Mouse (Mus musculus): ENCODE measurements around the gene Rgl1. TPM values are rescaled to one million over a fixed set of nuclear protein-coding genes. Genes with fewer than 3 reads are reported as not detected.

The Rgl1 gene
- polyA plus RNA-seq, 1 experiment from 2014 or later: 47.1 TPM

DNA sequence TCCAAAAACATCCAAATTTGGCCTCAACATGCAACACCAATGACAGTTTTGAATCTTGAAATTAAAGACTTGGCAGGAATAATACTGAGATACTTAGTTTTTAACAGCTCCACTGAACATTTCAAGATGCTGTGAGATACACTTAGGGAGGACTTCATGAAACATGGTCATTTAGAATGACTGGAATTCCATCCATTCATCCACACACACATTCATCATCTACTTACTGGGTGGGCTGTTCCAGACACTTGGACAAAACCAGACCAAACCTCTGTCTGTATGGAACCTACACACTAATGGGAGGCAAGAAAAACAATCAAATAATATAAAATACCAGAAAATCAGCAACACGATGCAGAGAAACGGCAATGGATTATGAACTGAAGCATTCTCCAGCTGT lies 58.6 kb downstream of the Rgl1 start:
- Histone ChIP-seq H3K27ac (no peak overlapping the region), H3K4me2 (no peak overlapping the region), H3K36me3 (no peaks in the 10 kb centered on the region), H3K4me1 (peaks cover 19% of the 10 kb centered on the region), H3K27me3 (no peaks in the 10 kb centered on the region), H3K9ac (no peak overlapping the region), H3K4me3 (no peak overlapping the region), H3K9me3 (no peaks in the 10 kb centered on the region)
- no peak for ATAC-seq (ENCODE audit: borderline replicate concordance, extremely low read depth, low FRiP score, low TSS enrichment)
- 60% methylated on average over 2 of the region's 2 CpGs for WGBS

GRCm38 (mm10) chr1:152703941-152704340 lies 62.2 kb downstream of the Rgl1 start:
- Histone ChIP-seq H3K9ac (no peak overlapping the region), H3K4me3 (no peak overlapping the region), H3K4me1 (peaks cover 19% of the 10 kb centered on the region), H3K36me3 (no peaks in the 10 kb centered on the region), H3K27me3 (no peaks in the 10 kb centered on the region), H3K4me2 (no peak overlapping the region), H3K9me3 (no peaks in the 10 kb centered on the region), H3K27ac (no peak overlapping the region)
- 29% methylated on average over 6 of the region's 6 CpGs for WGBS
- no peak for ATAC-seq (ENCODE audit: borderline replicate concordance, extremely low read depth, low FRiP score, low TSS enrichment)

- Histone ChIP-seq H3K4me2 (no peak overlapping the region), H3K27ac (no peak overlapping the region), H3K4me3 (no peak overlapping the region), H3K9ac (no peak overlapping the region), H3K27me3 (no peaks in the 10 kb centered on the region), H3K9me3 (no peaks in the 10 kb centered on the region), H3K4me1 (peaks cover 19% of the 10 kb centered on the region), H3K36me3 (no peaks in the 10 kb centered on the region)
- 40% methylated on average over 6 of the region's 6 CpGs for WGBS
- ATAC-seq (ENCODE audit: borderline replicate concordance, extremely low read depth, low FRiP score, low TSS enrichment): 0 out of 2 replicates have a peak, but pooled peaks have one; percentile 19
These were observed 63.2 kb downstream of the Rgl1 start for GRCm38 (mm10) chr1:152702920-152703319.

DNA sequence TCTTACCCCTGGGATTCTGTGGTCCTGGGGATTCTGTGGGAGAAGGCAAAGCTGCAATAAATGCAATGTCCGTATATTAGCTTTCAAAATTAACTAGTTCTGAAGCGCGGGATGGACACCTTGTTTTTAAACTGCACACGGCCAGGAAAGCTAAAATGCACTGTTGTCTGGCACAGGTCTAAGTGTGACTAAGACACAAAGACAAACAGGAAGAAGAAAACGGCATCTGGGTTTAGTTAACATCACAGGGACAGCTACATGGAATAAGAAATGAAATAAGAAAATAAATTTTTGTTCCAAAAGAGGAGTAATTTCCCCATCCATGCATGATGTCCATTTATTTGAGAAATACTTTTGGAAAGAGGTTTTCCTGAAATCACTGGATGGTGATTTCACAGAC lies 65.1 kb downstream of the Rgl1 start:
- H3K4me1 ChIP-seq: peaks cover 14% of the 10 kb centered on the region
- 73% methylated on average over 5 of the region's 5 CpGs for WGBS

GRCm38 (mm10) chr1:152697341-152697740 lies 68.8 kb downstream of the Rgl1 start:
- Histone ChIP-seq H3K9ac (no peak overlapping the region), H3K27ac (no peak overlapping the region), H3K4me2 (no peak overlapping the region), H3K36me3 (no peaks in the 10 kb centered on the region), H3K9me3 (no peaks in the 10 kb centered on the region), H3K27me3 (no peaks in the 10 kb centered on the region), H3K4me3 (no peak overlapping the region), H3K4me1 (0 out of 2 replicates have a peak, but pooled peaks cover 4% of the 10 kb centered on the region)
- no peak for ATAC-seq (ENCODE audit: borderline replicate concordance, extremely low read depth, low FRiP score, low TSS enrichment)
- 46% methylated on average over 3 of the region's 3 CpGs for WGBS

More for the DNA sequence above, 65.1 kb downstream of the Rgl1 start:
- H3K27me3 ChIP-seq: no peaks in the 10 kb centered on the region
- H3K9me3 ChIP-seq: no peaks in the 10 kb centered on the region
- ATAC-seq (ENCODE audit: borderline replicate concordance, extremely low read depth, low FRiP score, low TSS enrichment): no peak
- H3K27ac ChIP-seq: no peak overlapping the region
- H3K4me3 ChIP-seq: no peak overlapping the region
- no peak overlapping the region for H3K4me2 ChIP-seq
- no peaks in the 10 kb centered on the region for H3K36me3 ChIP-seq
- no peak overlapping the region for H3K9ac ChIP-seq

GRCm38 (mm10) chr1:152695491-152695890 lies 70.7 kb downstream of the Rgl1 start:
- no peak overlapping the region for H3K27ac ChIP-seq
- H3K4me3 ChIP-seq: no peak overlapping the region
- H3K36me3 ChIP-seq: no peaks in the 10 kb centered on the region
- H3K4me1 ChIP-seq: peaks cover 16% of the 10 kb centered on the region
- no peak overlapping the region for H3K4me2 ChIP-seq
- WGBS: 43% methylated on average over 9 of the region's 9 CpGs
- H3K9me3 ChIP-seq: no peaks in the 10 kb centered on the region
- no peak overlapping the region for H3K9ac ChIP-seq
- no peak for ATAC-seq (ENCODE audit: borderline replicate concordance, extremely low read depth, low FRiP score, low TSS enrichment)
- no peaks in the 10 kb centered on the region for H3K27me3 ChIP-seq

DNA sequence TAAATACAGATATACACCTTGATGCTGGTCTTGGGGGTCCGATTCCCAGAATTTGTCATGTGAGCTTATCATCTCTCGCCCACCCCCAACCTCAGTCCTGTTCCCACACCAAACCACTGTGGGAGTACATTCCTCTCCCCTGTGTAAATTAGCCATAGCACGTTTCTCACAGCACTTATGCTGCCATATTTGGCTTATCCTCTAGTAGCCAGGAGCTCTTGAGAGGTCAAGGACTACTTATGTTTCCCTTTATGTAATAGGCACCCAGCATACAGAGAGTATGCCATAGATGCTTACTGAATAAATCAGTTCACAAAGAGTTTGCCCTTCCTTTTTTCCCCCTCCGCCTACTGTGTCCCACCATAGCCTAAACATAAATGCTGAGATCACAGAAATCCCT lies 76.2 kb downstream of the Rgl1 start:
- ATAC-seq (ENCODE audit: borderline replicate concordance, extremely low read depth, low FRiP score, low TSS enrichment): peak; percentile 51; the same call in 1 of the 2 replicates
- Histone ChIP-seq H3K4me3 (no peak overlapping the region), H3K27ac (peak overlapping the region; percentile 71), H3K4me2 (no peak overlapping the region), H3K36me3 (no peaks in the 10 kb centered on the region), H3K9me3 (no peaks in the 10 kb centered on the region), H3K4me1 (peaks cover 33% of the 10 kb centered on the region), H3K27me3 (no peaks in the 10 kb centered on the region), H3K9ac (no peak overlapping the region)
- 63% methylated on average over 4 of the region's 4 CpGs for WGBS

DNA sequence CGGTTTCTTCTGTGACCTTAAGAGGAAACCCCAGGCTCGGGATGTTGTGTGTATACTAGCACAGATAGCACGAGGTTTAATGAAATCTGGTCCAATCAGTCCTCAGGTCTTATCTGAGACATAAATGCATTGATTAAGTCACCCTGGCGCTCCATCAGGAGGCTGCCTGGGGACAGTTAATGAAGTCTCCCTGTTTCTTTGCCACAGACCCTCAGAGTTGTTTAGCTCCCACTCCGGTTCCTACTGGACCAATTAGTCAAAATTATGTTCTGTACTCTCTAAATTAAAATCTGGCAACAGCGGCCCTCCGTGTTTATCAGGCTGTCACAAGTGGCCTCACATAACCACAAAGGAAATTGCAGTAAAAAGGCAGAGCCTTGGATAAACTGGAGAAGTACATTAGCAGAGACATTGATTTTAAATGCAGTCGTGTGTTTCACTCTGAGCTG lies 78.4 kb downstream of the Rgl1 start:
- H3K36me3 ChIP-seq: no peaks in the 10 kb centered on the region
- no peaks in the 10 kb centered on the region for H3K27me3 ChIP-seq
- no peak overlapping the region for H3K4me3 ChIP-seq
- H3K4me2 ChIP-seq: peak overlapping the region; percentile 3
- no peaks in the 10 kb centered on the region for H3K9me3 ChIP-seq
- peak; percentile 23; the same call in 1 of the 2 replicates for ATAC-seq (ENCODE audit: borderline replicate concordance, extremely low read depth, low FRiP score, low TSS enrichment)
- WGBS: 12% methylated on average over 8 of the region's 8 CpGs
- no peak overlapping the region for H3K9ac ChIP-seq
- peaks cover 42% of the 10 kb centered on the region for H3K4me1 ChIP-seq
- peak overlapping the region; percentile 70 for H3K27ac ChIP-seq

- peaks cover 48% of the 10 kb centered on the region for H3K4me1 ChIP-seq
- H3K4me2 ChIP-seq: peak overlapping the region; percentile 3
- H3K9me3 ChIP-seq: no peaks in the 10 kb centered on the region
- WGBS: 7% methylated on average over 6 of the region's 6 CpGs
- peak overlapping the region; percentile 70 for H3K27ac ChIP-seq
- no peak overlapping the region for H3K9ac ChIP-seq
- H3K4me3 ChIP-seq: no peak overlapping the region
- peak; percentile 61 for ATAC-seq (ENCODE audit: borderline replicate concordance, extremely low read depth, low FRiP score, low TSS enrichment)
- no peaks in the 10 kb centered on the region for H3K27me3 ChIP-seq
- H3K36me3 ChIP-seq: no peaks in the 10 kb centered on the region
These were observed 78.9 kb downstream of the Rgl1 start for GRCm38 (mm10) chr1:152687099-152687730.

GRCm38 (mm10) chr1:152685531-152685930 lies 80.6 kb downstream of the Rgl1 start:
- Histone ChIP-seq H3K4me1 (peaks cover 53% of the 10 kb centered on the region), H3K4me2 (no peak overlapping the region), H3K27ac (no peak overlapping the region), H3K27me3 (no peaks in the 10 kb centered on the region), H3K9ac (no peak overlapping the region), H3K9me3 (no peaks in the 10 kb centered on the region), H3K36me3 (no peaks in the 10 kb centered on the region), H3K4me3 (no peak overlapping the region)
- 80% methylated on average over 3 of the region's 3 CpGs for WGBS
- ATAC-seq (ENCODE audit: borderline replicate concordance, extremely low read depth, low FRiP score, low TSS enrichment): no peak

DNA sequence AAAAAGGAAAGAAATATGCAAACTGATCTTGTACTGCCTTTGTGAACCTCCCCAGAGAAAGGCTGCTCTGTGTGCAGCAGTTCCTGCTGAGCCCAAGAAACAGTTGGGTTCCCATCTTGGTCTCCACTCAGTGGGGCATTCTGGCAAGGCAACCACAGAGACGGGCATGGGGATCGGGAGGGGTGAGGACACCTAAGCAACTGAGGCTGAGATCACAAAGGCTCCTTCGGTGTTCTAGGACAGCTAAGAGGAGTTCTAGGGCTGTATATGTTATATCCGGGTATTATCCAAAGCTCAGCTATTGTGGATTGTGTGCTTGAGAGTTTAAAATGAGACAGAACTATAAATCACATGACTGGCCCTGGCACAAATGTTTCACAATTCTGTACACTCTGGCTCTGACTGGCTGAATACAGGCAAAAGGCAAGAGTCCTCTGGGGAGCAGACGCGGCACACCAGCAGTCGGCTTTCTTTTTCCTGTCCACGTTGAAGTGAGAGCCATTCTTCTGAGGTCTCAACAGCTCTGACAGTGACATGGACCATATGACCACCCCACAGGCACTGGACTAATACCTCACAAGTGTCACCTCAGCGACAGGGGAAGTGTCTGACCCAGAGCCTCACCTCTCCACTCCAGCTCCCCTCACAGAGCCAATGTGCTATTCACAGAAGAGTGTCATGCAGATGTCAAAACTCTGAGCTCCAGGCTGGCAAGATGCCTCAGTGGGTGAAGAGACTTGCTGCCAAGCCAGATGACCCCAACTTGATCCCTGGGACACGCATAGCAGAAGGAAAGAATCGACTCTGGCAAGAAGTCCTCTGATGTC lies 83.6 kb downstream of the Rgl1 start:
- H3K27ac ChIP-seq: peak overlapping the region; percentile 54
- H3K4me1 ChIP-seq: peaks cover 53% of the 10 kb centered on the region
- no peak overlapping the region for H3K9ac ChIP-seq
- ATAC-seq (ENCODE audit: borderline replicate concordance, extremely low read depth, low FRiP score, low TSS enrichment): peak; percentile 35; the same call in 1 of the 2 replicates
- 31% methylated on average over 11 of the region's 11 CpGs for WGBS
- no peaks in the 10 kb centered on the region for H3K27me3 ChIP-seq
- no peaks in the 10 kb centered on the region for H3K9me3 ChIP-seq
- H3K36me3 ChIP-seq: no peaks in the 10 kb centered on the region
- no peak overlapping the region for H3K4me3 ChIP-seq
- H3K4me2 ChIP-seq: no peak overlapping the region

All from lung, embryonic 15.5 days (tissue).